Mouse (Mus musculus): ENCODE measurements around the gene Ppp1r7.
A peak's percentile ranks its signal among the peaks of the same experiment; 100 is the strongest.
"Not testable (repeated sequence)": the region's sequence is repeated elsewhere in the genome, so short reads cannot be mapped to it uniquely, and the experiment has no call there.

Ppp1r7 gene

GRCm38 (mm10) chr1:93342648-93343503, at the start of gene Ppp1r7, which contains the start of gene Pask:
TSS of gene Ppp1r7 (plus strand) at chr1:93342854.
TSS of gene Pask (minus strand) at chr1:93343482.
- peak; percentile 96 to 98 for DNase-seq

- DNase-seq, result not testable (repeated sequence)
Measured at GRCm38 (mm10) chr1:93294491-93294890, 48.2 kb upstream of the Ppp1r7 start.

GRCm38 (mm10) chr1:93299791-93300190, 42.9 kb upstream of the Ppp1r7 start:
- no peak for DNase-seq

- DNase-seq, result no peak
Measured at GRCm38 (mm10) chr1:93300578-93300977, 42.1 kb upstream of the Ppp1r7 start.

- peak; percentile 85 to 89 for DNase-seq
Measured at GRCm38 (mm10) chr1:93305581-93306337, 36.9 kb upstream of the Ppp1r7 start, which contains the start of gene Mterf4. TSS of gene Mterf4 (minus strand) at chr1:93305915.

GRCm38 (mm10) chr1:93323973-93324372, 18.7 kb upstream of the Ppp1r7 start:
- DNase-seq, result no peak

- no peak for DNase-seq
Measured at GRCm38 (mm10) chr1:93326446-93326845, 16.2 kb upstream of the Ppp1r7 start.

- no peak for DNase-seq
Measured at GRCm38 (mm10) chr1:93334621-93335020, 8.0 kb upstream of the Ppp1r7 start.

GRCm38 (mm10) chr1:93343504-93344047, 922 bp downstream of the Ppp1r7 start:
- peak; percentile 96 to 97 for DNase-seq

- no peak for DNase-seq
Measured at GRCm38 (mm10) chr1:93347176-93347575, 4.5 kb downstream of the Ppp1r7 start.

- DNase-seq, result no peak
Measured at GRCm38 (mm10) chr1:93349701-93350100, 7.0 kb downstream of the Ppp1r7 start.

- DNase-seq, result no peak
Measured at GRCm38 (mm10) chr1:93352724-93353123, 10.1 kb downstream of the Ppp1r7 start.

GRCm38 (mm10) chr1:93362661-93363060, 20.0 kb downstream of the Ppp1r7 start:
- DNase-seq, result no peak

GRCm38 (mm10) chr1:93365641-93366040, 23.0 kb downstream of the Ppp1r7 start:
- DNase-seq, result no peak

GRCm38 (mm10) chr1:93373665-93374064, 31.0 kb downstream of the Ppp1r7 start, which contains the start of gene Ano7:
TSS of gene Ano7 (plus strand) at chr1:93373930.
- no peak for DNase-seq

- no peak for DNase-seq
Measured at GRCm38 (mm10) chr1:93377307-93377706, 34.7 kb downstream of the Ppp1r7 start.

GRCm38 (mm10) chr1:93379117-93379516, 36.5 kb downstream of the Ppp1r7 start:
- peak in 1 of 2 experiments; percentile 26 for DNase-seq

GRCm38 (mm10) chr1:93387198-93387597, 44.5 kb downstream of the Ppp1r7 start:
- no peak for DNase-seq

- no peak for DNase-seq
Measured at GRCm38 (mm10) chr1:93388906-93389305, 46.3 kb downstream of the Ppp1r7 start.

GRCm38 (mm10) chr1:93401191-93402052, 58.8 kb downstream of the Ppp1r7 start:
- peak in 1 of 2 experiments; percentile 26 for DNase-seq

GRCm38 (mm10) chr1:93403403-93403802, 60.7 kb downstream of the Ppp1r7 start:
- no peak for DNase-seq
